Mouse (Mus musculus) lung, postnatal 0 days (tissue): ENCODE data around the gene Rpl35. TPM values are rescaled to one million over a fixed set of nuclear protein-coding genes. Genes with fewer than 3 reads are reported as not detected.
A peak's percentile ranks its signal among the peaks of the same experiment; 100 is the strongest.

Experiments used
- ATAC-seq: fragments of 200-750 bp; cut with Nextera tagmentation; 2 replicates; pipeline ENCODE4 v1.8.0; 2017; ENCODE audit warnings: moderate library complexity
- DNase-seq: peaks from one replicate; pipeline ENCODE4 v3.0.0-alpha.2; 2016; ENCODE audit warnings: low spot score
- H3K27ac ChIP-seq: fragments of 300-500 bp; sonication (generic); 2 replicates; pipeline ENCODE4 v1.5.1; 2014; ENCODE audit warnings: antibody characterized with exemption, mild to moderate bottlenecking, low read length, mixed read lengths
- H3K27me3 ChIP-seq: fragments of 300-500 bp; sonication (generic); replicated peaks from 2 replicates; pipeline ENCODE4 v1.6.1; 2014; ENCODE audit warnings: low read length, mixed read lengths; ENCODE audit not compliant: insufficient read depth
- H3K36me3 ChIP-seq: fragments of 300-500 bp; sonication (generic); 2 replicates; pipeline ENCODE4 v1.6.1; 2014; ENCODE audit warnings: low read length, mixed read lengths; ENCODE audit not compliant: insufficient read depth
- H3K4me1 ChIP-seq: fragments of 300-500 bp; sonication (generic); 2 replicates; pipeline ENCODE4 v1.6.1; 2014; ENCODE audit warnings: antibody characterized with exemption, low read depth, low read length, mixed read lengths; ENCODE audit not compliant: insufficient read depth
- H3K4me2 ChIP-seq: fragments of 300-500 bp; sonication (generic); replicated peaks from 2 replicates; pipeline ENCODE4 v1.6.1; 2014; ENCODE audit warnings: low read depth, mild to moderate bottlenecking, low read length, moderate library complexity, mixed read lengths
- H3K4me3 ChIP-seq: fragments of 300-500 bp; sonication (generic); 2 replicates; pipeline ENCODE4 v1.5.1; 2014; ENCODE audit warnings: low read depth, low read length
- H3K9ac ChIP-seq: fragments of 300-500 bp; sonication (generic); replicated peaks from 2 replicates; pipeline ENCODE4 v1.6.1; 2014; ENCODE audit warnings: low read depth, mild to moderate bottlenecking
- H3K9me3 ChIP-seq: fragments of 300-500 bp; sonication (generic); 2 replicates; pipeline ENCODE4 v1.6.1; 2016; ENCODE audit warnings: low read length, mixed read lengths
- CTCF ChIP-seq: IDR thresholded peaks from 2 replicates; pipeline ENCODE4 v1.5.1; 2016; ENCODE audit warnings: antibody characterized with exemption, mild to moderate bottlenecking
- EP300 ChIP-seq: IDR thresholded peaks from 2 replicates; pipeline ENCODE4 v1.6.1; 2016; ENCODE audit warnings: antibody characterized with exemption, mild to moderate bottlenecking, control low read depth
- WGBS: fragments of 180-500 bp; shearing (Covaris S2); extraction: QIAGEN DNeasy Blood & Tissue Kit; methylation state at CpG from one replicate; pipeline ENCODE4 v1.1.7; 2014; 5-methylcytosine and 5-hydroxymethylcytosine counted together
- polyA plus RNA-seq: library from polyadenylated mRNA; unstranded; fragments of >200 nt; fragmentation: Nextera tagmentation; extraction: Ambion mirVana; gene quantifications from 2 replicates; pipeline ENCODE4 v1.2.1, GENCODE M21; 2015

Gene Rpl35
- polyA plus RNA-seq, 1 experiment from 2014 or later = 675 TPM

DNA sequence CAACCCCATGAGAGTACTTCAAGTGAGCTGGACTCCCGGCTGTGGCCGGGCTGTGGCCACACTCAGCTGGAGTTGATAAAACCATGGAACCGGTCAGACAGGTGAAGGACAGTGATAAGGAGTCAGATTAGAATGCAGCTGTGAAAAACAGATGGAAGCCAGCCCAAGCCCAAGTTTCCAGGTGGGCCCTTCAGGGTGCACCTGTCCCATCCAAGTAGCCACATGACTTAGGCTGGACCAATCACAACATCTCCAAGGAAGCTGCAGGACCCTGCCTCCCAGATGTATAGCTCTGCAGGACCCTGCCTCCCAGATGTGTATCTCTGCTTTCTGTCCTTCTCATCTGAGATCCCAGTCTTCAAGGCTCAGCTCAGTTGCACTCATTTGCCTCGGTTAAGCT is 13.4 kb downstream of the Rpl35 start:
- Histone ChIP-seq H3K27ac (no peak overlapping the region), H3K9me3 (no peaks in the 10 kb centered on the region), H3K27me3 (no peaks in the 10 kb centered on the region), H3K4me3 (no peak overlapping the region), H3K4me1 (no peaks in the 10 kb centered on the region), H3K4me2 (no peak overlapping the region), H3K36me3 (no peaks in the 10 kb centered on the region), H3K9ac (no peak overlapping the region)
- ATAC-seq = 0 out of 2 replicates have a peak, but pooled peaks have one; percentile 27
- DNase-seq = no peak
- no peak for TF ChIP-seq EP300
- no peak for TF ChIP-seq CTCF
- 47% methylated on average over 4 of the region's 4 CpGs for WGBS

GRCm38 (mm10) chr2:38988929-38989328 is 16.5 kb downstream of the Rpl35 start:
- DNase-seq (no peak), ATAC-seq (no peak)
- no peak overlapping the region for H3K9ac ChIP-seq
- H3K4me1 ChIP-seq = no peaks in the 10 kb centered on the region
- 85% methylated on average over 2 of the region's 2 CpGs for WGBS
- H3K4me2 ChIP-seq = no peak overlapping the region
- H3K4me3 ChIP-seq = no peak overlapping the region
- no peak for TF ChIP-seq EP300
- no peak for TF ChIP-seq CTCF
- H3K36me3 ChIP-seq = no peaks in the 10 kb centered on the region
- H3K27ac ChIP-seq = no peak overlapping the region
- H3K27me3 ChIP-seq = no peaks in the 10 kb centered on the region
- H3K9me3 ChIP-seq = no peaks in the 10 kb centered on the region

DNA sequence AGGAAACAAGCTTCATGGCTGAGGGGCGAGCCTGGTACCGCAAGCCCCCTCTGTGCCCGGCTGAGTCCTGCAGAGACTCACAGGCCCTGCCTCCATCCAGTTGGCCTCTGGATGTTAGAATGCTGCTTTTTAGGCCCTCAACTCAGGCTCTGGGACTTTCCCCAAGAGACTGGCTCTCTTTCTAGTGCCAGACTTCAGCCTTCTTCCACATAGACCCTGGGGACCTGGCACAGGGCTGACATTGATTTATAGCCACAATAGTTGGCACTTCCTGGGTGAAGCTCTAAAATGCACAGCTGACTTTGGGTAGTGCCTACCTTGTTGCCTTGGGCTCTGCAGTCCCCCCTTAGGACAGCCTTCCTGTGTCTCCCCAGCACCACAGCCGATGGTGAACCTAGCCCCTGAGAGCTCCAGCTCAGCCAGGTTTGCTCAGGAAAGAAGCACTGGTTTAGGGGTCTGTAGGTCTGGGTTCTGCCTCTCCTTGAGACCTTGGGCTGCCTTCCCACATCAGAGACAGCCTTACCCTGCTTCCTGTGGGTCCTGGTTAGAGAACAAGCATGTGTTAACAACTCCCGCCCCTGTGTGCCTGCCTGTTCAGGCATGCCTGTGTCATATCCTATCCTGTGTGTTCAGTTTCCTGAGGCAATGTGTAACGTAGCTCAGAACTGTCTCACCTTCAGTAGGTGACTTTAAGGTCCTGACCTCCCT is 17.5 kb downstream of the Rpl35 start:
- H3K27ac ChIP-seq = no peak overlapping the region
- WGBS = 70% methylated on average over 6 of the region's 6 CpGs
- no peak for ATAC-seq

DNA sequence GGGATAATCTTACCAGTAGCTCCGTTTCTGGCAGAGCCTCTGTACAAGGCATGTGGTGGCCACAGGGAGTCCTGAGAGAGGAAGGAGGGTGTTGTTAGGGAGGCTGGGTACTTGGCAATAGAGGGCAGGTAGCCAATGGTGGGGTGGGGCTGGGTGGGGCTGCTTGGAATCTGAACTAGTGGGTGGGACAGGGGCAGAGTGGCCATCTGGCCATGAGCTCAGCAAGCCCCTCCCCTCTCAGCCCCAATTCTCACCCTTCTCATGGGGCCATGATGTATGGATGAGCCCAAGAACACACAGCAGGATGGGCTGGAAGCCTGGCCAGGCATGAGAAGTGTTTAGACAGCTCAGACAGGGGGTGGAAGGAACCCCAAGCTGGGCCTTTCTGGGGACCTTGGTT is 18.1 kb downstream of the Rpl35 start:
- WGBS = 38% methylated on average over 1 of the region's 1 CpGs

More for the DNA sequence above, 17.5 kb downstream of the Rpl35 start:
- Histone ChIP-seq H3K36me3 (no peaks in the 10 kb centered on the region), H3K4me3 (no peak overlapping the region), H3K9me3 (no peaks in the 10 kb centered on the region), H3K4me1 (no peaks in the 10 kb centered on the region), H3K27me3 (no peaks in the 10 kb centered on the region), H3K9ac (no peak overlapping the region), H3K4me2 (no peak overlapping the region)
- no peak for DNase-seq
- TF ChIP-seq EP300 (no peak), CTCF (no peak)

DNA sequence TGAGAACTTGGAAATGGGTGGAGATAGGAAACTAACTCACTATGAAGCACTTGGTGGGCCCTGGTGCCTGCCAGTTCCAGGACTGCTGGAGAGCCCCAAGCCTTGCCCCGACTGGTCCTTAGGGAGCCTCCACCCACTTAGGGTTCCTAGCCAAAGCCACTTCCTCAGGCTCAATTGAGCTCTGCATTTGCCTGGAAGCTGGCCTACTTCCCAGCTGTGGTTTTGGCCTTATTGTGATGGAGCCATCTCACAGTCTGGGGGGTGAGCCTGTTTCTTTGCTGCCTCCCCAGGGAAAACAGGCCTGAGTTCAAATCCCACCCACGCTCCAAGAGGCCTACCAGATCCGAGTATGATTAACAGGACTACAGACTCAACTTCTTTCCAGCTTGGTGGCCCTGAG is 18.8 kb downstream of the Rpl35 start:
- H3K4me3 ChIP-seq = no peak overlapping the region
- H3K27ac ChIP-seq = no peak overlapping the region
- 58% methylated on average over 3 of the region's 3 CpGs for WGBS
- no peaks in the 10 kb centered on the region for H3K4me1 ChIP-seq
- H3K9ac ChIP-seq = no peak overlapping the region
- ATAC-seq (peak; percentile 67), DNase-seq (peak; percentile 27)
- H3K4me2 ChIP-seq = no peak overlapping the region
- no peaks in the 10 kb centered on the region for H3K36me3 ChIP-seq
- H3K9me3 ChIP-seq = no peaks in the 10 kb centered on the region
- TF ChIP-seq CTCF = no peak
- no peak for TF ChIP-seq EP300
- H3K27me3 ChIP-seq = no peaks in the 10 kb centered on the region

More for the DNA sequence above, 18.1 kb downstream of the Rpl35 start:
- no peak overlapping the region for H3K4me2 ChIP-seq
- H3K9me3 ChIP-seq = no peaks in the 10 kb centered on the region
- H3K27me3 ChIP-seq = no peaks in the 10 kb centered on the region
- no peak for TF ChIP-seq EP300
- TF ChIP-seq CTCF = no peak
- H3K9ac ChIP-seq = no peak overlapping the region
- no peaks in the 10 kb centered on the region for H3K4me1 ChIP-seq
- H3K4me3 ChIP-seq = no peak overlapping the region
- ATAC-seq = peak; percentile 42
- no peaks in the 10 kb centered on the region for H3K36me3 ChIP-seq
- no peak for DNase-seq
- no peak overlapping the region for H3K27ac ChIP-seq

DNA sequence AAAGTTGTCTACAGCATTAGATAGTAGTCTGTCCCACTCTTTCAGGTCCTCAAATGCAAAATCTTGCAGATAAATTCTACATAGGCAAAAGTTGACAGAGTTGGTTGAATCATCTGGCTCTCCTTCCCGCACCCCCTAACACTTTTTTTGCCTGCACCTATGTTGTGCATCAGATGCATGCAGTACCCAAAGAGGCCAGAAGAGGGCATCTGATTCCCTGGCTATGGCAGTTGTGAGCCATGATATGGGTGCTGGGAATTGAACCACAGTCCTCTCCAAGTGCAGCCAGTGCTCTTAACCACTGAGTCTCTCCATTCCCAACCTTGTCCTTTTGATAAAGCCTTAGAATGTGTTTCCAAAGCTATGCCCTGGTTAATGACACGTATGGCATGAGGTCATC is 22.0 kb downstream of the Rpl35 start:
- H3K9me3 ChIP-seq = no peaks in the 10 kb centered on the region
- no peak overlapping the region for H3K27ac ChIP-seq
- TF ChIP-seq EP300 (no peak), CTCF (peak; percentile 51)
- WGBS = 94% methylated on average over 2 of the region's 2 CpGs
- H3K27me3 ChIP-seq = no peaks in the 10 kb centered on the region
- H3K36me3 ChIP-seq = no peaks in the 10 kb centered on the region
- no peak overlapping the region for H3K4me3 ChIP-seq
- ATAC-seq (no peak), DNase-seq (no peak)
- H3K4me2 ChIP-seq = no peak overlapping the region
- no peaks in the 10 kb centered on the region for H3K4me1 ChIP-seq
- H3K9ac ChIP-seq = no peak overlapping the region

- H3K27me3 ChIP-seq = no peaks in the 10 kb centered on the region
- no peak overlapping the region for H3K9ac ChIP-seq
- no peak overlapping the region for H3K27ac ChIP-seq
- no peak for DNase-seq
- H3K4me1 ChIP-seq = no peaks in the 10 kb centered on the region
- H3K4me3 ChIP-seq = no peak overlapping the region
- no peaks in the 10 kb centered on the region for H3K36me3 ChIP-seq
- ATAC-seq = no peak
- no peak overlapping the region for H3K4me2 ChIP-seq
- H3K9me3 ChIP-seq = no peaks in the 10 kb centered on the region
- no peak for TF ChIP-seq EP300
- TF ChIP-seq CTCF = no peak
- 62% methylated on average over 4 of the region's 4 CpGs for WGBS
Measured at GRCm38 (mm10) chr2:38977837-38978236, 27.6 kb downstream of the Rpl35 start.
